Mouse (Mus musculus) left cerebral cortex, postnatal 14 days (tissue): ENCODE results near the gene Kifc3. TPM values are rescaled to one million over a fixed set of nuclear protein-coding genes. Genes with fewer than 3 reads are reported as not detected.

Source experiments
- DNase-seq, 2 experiments: peaks; one replicate each; pipeline ENCODE4 v3.0.0; 2021 to 2022; ENCODE audit warnings: low spot score in 2 of 2, mixed read lengths in 1 of 2
- intact Hi-C: fragments of 180-260 bp; cut with DNase I; formaldehyde crosslinking; loops from one replicate; pipeline ENCODE4 v1.15.1; 2025
- total RNA-seq, 2 experiments: library from RNA; stranded (reverse); gene quantifications; 2 replicates each; pipeline ENCODE4 v1.2.3; 2021

The Kifc3 gene
- total RNA-seq, 2 experiments from 2014 or later, result 52.9 to 60.3 TPM

DNA sequence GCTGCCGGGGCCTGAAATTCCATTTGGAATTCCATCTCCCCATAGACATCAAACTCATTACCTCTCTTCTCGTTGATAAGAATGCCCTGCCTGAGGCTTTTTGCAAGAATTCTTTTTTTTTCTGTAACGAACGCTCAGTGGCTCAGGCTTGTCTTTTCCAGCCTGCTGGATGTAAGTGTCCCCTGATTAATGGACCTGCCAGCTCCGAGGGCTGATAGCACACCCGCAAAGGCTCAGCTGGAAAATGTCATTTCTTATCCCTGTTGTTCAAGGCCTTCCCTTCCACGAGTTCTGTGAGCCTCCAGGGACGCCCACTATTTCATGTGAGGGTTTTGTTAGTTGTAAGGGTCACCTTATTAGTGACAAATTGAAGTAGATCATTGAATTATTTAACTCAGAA is 3.3 kb upstream of the Kifc3 start:
- DNase-seq, result no peak
- intact Hi-C loops, result loop anchor here (10.0 kb wide), 3 partner anchors 71 to 261 kb away; no protein-coding TSS in a partner anchor

DNA sequence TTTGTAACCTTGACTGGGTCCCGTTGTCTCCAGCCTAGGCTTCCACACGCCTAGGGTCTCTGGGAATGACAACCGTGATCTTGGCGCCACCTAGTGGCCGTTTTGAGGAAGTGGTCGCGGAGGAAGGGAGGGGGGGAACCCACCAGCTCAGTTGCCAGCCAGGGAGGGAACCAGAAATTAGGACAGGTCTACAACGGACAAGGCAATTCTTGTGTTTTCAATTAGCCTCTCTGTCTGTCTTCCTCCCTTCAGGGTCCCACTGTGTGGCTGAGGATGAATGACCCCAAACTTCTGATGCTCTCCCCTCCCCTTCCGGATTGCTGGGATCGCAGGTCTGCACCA is 1.4 kb upstream of the Kifc3 start:
- intact Hi-C loops, result loop anchor here (5.0 to 10.0 kb wide), 4 partner anchors 69 to 259 kb away; no protein-coding TSS in a partner anchor
- peak; percentile 60 to 79 for DNase-seq

DNA sequence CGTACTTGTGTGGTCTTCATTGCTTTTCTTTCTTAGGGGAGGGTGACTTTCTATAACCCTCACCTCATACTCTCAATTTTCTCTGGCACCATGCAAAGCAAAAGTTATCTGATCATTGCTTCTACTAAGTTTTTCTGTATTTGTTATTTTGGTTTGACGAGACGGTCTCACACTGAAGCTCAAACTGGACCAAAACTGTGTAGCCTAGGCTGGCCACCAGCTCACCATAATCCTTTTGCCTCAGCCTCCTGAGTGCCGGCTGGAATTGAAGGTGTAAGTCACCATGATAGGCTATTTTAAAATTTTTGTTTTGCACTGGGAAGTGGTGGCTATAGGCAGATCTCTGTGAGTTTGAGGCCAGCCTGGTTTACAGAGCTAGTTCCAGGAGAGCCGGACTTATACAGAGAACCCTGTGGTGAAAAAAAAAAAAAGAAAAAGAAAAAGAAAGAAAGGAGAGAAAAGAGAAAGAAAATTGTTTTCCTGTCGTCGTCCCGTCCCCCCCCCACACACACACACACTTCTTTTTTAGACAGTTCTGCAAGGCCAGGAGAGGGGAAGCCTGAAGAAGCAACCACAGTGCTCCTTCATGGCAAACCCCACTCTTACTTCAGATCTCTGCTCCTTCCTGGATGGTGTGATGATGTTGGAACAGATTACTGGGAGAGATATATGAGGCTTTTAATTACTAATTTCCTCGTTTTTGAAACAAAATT is 870 bp upstream of the Kifc3 start:
- no peak for DNase-seq
- intact Hi-C loops, result loop anchor here (5.0 to 10.0 kb wide), 4 partner anchors 69 to 259 kb away; no protein-coding TSS in a partner anchor

DNA sequence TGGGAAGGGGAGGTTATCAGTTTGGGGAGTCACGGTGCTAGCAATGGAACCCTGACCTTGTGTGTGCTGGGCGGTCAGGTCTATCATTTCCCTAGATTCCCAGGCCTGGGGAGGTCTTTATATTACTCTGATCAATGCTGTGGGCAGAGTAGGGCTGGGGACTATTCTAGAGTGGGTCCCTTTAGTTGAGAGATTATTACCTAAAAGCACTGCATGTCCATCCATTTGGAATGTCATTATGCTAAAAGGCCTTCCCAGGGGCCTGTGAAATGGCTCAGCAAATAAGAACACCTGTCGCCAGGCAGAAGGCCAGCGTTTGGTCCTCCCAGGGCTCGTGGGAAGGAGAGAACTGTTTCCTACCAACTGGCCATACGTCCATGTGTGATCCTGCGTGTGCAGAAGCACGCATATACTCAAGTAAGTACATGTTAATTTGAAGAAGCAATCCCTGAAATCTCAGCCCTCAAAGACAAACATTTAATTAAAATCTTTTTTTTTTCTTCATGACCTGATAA is 499 bp downstream of the Kifc3 start:
- intact Hi-C loops, result loop anchor here (5.0 to 10.0 kb wide), 4 partner anchors 67 to 257 kb away; no protein-coding TSS in a partner anchor
- DNase-seq, result no peak

DNA sequence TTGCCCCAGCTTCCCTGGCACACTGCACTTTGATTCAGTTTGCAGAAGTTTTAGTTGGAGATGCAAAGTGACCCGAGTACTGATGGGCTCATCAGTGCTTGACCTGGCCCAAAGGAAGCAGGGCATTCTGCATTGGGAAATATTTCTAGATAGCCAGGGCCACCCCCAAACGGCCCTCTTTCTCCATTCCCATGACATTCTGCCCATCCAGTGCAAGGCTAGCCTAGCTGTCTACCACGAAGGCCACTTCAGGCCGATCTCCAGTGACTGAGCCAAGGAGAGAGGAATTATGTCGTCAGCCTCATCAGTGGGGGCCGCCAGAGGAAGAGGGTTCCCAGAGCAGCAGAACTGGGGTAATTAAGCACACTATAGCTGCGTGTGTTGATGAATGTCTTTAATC is 1.1 kb downstream of the Kifc3 start:
- DNase-seq, result no peak
- intact Hi-C loops, result loop anchor here (5.0 to 10.0 kb wide), 4 partner anchors 67 to 257 kb away; no protein-coding TSS in a partner anchor

DNA sequence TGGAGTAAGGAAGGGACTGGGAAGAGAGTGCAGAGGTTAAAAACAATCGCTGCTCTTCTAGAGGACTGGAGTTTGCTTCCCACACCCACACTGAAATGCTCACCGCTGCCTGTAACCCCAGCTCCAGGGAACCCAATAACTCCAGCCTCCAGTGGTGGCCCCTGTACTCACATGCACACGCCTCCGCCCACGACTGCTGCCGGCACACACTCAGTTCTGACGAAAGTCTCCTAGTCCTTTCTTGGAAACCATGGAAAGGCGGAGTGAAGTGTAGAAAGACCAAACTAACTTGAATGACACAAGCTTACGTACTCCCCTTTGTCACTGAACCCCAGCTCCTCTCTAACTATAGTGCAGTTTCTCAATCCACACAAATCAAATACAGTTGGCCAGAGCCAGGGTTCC is 2.6 kb downstream of the Kifc3 start:
- DNase-seq, result no peak
- intact Hi-C loops, result loop anchor here (5.0 to 10.0 kb wide), 4 partner anchors 65 to 255 kb away; no protein-coding TSS in a partner anchor

DNA sequence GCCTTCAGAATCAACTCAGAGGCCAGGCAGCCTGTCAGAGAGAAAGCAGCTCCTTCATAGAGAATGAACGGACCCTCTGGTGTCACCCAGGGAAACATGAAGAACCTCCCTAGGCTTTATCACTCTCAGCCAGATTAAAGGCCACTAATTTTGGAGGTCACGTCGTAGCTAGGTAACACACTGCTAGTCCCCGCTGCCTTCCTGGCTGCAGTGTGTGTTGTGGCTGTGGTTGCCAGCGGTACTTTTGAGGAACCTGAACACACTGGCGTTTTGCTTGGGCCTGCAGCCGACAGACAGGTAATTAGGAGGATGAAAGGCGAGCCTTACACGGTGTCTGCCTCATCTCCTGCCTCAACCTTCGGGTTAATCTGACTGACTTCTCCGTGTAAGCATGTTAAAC is 6.9 kb downstream of the Kifc3 start:
- intact Hi-C loops, result no loop called here
- no peak for DNase-seq

DNA sequence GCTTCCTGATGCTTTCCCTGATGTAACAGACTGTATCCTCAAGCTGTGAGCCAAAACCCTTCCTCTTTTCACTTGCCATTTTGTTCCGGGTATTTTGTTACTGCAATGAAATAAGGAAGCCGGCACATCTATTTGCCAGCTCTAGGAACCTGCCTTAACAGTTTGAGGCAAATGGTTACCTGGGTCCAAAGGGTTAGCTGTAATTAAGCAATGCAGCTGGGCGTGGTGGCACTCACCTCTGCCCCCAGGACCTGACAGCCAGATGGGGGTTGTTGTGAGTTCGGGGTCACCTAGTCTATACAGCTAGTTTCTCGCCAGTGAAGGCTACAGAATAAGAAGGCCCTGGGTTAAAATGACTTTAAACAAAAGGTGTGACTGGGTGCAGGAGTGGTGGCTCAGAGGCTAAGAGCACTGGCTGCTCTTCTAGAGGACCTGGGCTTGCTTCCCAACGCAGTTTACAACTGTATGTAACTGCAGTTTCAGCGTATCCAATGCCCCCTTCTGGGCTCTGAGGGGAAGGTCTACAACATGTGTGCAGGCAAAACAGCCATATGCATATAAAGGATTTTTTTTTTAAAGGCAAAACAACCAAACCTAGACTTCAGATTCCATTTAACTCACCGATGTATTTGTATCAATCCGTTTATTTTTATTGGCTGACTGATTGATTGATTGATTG is 11.0 kb downstream of the Kifc3 start:
- intact Hi-C loops, result no loop called here
- DNase-seq, result no peak

DNA sequence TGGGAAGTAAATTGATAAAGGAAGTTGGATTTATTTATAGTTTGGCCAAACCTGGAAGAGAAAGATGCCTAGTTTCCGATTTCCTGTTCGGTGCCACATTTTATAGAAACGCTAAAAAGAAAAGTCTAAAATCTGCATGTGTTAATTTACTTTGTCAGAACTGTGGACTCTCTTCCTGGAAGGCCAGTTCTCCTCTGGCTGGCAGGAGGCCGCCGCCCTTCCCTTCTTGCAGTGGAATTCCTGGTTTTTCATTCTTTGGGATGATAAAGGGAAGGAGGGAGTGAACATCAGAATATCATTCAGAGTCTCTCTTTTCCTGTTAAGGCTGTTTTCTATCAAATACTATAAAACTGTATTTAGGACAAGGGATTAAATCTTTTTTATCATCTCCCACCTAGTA is 15.0 kb downstream of the Kifc3 start:
- DNase-seq, result no peak
- intact Hi-C loops, result no loop called here

DNA sequence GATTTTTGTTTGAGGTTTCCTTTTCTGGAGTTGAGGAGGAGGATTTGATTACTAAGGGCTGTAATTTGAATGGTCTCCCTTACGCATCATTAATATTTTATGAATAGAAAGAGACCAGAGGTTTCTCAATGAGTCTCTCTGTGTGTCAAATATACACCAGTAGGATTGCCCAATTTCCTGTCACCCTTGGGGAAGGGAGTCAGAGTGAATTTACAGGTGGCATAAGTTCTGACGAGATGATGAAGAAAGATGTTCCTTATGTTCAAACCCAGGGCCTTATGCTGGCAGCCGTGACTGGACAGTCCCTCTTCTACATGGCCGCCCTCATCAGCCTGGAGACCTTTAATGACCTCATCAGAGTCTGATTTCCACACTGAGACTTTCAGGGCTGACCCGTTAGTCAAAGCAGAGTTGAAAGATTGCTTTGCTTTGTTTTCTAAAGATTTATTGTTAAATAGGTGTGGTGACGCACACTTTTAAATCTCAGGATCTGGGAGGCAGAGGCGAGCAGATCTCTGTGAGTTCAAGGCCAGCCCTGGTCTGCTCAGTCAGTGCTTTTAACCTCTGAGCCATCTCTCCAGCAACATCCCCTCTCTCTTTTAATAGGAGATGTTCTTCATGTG is 16.6 kb downstream of the Kifc3 start:
- intact Hi-C loops, result no loop called here

DNA sequence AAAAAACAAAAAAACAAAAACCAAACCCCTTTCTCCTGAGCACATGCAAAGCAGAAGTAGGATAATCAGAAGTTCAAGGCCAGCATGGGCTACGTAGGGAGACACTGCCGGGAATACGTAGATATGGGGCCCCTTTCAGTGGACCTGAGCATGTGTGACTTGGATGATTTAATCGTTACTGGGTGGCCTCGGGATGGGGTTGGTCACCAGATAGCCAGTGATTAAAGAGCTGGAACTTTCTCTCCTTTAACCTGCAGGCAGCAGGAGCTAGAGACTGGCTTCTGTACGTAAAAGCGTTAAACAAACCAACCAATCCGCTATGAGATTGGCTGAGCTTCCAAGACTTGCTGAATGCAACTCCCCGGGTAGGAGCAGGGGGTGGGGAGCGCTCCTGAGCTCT is 17.5 kb downstream of the Kifc3 start:
- no peak for DNase-seq
- intact Hi-C loops, result no loop called here

More for the DNA sequence above, 16.6 kb downstream of the Kifc3 start:
- no peak for DNase-seq

DNA sequence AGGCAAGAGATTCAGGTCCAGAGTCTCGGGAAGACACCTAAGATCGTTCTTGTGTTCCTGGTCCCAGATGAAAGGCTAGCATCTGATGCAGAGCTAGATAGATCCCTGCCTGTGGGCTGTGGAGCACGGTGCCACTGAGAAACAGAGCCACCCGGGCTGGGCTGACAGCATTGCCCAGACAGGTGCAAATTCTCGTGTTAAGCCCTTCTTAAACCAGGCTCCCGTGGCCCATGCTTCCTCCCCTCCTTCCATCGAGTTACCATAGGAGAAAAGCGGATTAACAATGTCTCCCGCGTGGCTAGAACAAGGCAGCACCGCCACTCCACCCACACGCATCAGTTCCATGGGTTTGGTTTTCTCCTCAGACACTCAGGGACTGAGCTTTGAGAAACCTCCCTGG is 18.4 kb downstream of the Kifc3 start:
- intact Hi-C loops, result no loop called here
- DNase-seq, result no peak

DNA sequence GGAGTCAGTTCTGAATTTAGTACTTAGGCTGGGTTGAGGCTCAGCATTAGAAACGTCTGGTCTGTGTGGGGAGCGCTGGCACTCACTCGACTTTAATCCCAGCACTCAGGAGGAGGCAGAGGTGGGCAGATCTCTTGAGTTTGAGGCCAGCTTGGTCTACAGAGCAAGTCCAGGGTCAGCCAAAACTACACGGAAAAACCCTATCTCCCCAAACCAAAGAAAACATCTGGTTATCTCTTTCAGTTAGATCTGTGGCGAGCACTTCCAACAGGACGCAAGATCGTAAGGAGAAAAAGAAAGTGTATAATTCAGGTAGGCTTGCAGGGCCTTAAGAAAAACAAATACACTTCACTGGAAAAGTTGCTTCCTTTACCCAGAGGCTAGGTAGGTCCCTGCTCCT is 20.8 kb downstream of the Kifc3 start:
- intact Hi-C loops, result no loop called here
- no peak for DNase-seq

DNA sequence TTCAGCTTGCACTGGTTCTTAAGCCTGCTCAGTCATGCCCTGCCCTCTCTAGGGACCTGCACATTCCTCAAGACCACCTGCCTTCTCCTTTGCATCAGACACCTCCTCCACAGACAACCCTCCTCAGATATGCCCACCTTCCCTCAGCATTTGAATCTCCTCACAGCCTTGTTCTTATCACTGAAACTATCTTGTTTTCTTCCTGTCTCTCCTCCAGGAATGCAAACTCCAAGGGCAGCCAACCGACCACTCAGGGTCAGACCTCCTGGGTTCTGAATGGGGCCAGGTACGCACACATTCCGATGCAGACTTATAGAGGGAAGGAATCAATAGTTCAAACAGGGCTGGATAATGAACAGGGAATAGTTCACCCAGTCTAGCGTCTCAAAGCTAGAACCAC is 24.4 kb downstream of the Kifc3 start:
- no peak for DNase-seq
- intact Hi-C loops, result no loop called here

DNA sequence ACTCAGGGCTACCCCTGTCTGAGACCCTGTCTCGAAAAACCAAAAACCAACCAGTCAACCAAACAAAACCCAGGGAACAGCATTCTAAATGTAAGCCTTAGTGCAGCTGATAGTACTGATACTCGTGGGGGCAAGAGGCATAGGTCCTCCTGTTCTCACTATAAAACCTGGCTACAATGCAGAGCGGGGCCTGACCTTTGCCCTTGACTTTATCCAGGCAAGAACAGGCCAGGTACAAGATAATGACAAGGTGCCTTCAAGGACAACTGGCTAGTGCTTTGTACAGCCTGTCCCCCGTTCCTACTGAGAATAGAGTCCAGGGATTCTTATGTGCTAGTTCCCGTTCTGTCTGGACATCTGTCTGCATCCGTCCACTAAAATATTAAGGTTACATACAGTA is 25.6 kb downstream of the Kifc3 start:
- no peak for DNase-seq
- intact Hi-C loops, result no loop called here

DNA sequence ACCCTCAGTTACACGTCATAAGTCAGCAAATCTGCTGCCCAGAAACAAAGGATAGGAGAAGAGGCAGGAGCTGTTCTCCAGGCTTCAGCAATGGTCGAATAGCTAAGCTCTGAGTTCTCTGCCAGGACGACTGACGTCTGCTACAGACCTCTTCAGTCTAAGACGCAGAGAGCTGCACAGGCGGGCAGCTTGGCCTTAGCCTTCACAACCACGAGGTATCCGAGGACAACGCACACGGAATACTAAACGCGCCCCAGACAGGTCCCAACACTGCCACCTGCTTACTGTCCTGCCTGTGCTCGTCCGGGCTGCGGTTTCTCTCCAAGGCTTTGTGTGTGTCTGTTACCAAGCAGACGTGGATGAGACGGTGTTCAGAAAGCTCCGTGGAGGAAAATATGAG is 26.8 kb downstream of the Kifc3 start:
- DNase-seq, result peak; percentile 29 to 55
- intact Hi-C loops, result no loop called here

DNA sequence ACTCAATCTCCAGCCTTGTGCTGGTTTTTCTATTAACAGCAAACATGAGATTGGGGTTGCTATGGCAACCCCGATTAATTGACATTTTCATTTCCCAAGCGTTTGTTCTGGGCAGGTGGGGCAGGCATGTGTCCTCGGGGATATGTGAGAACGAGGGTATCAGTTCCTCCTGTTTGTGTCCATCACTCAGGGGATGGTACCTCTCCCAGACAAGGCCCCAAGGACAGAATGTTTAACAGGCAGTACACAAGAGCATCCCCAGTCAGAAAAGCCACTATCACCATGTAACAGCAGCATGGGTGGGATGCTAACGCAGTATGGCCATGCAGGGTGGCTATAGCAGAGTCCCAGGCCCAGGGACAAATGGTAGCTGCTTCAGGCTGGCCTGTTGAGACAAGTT is 27.3 kb downstream of the Kifc3 start:
- intact Hi-C loops, result no loop called here
- peak; percentile 13 to 44 for DNase-seq

DNA sequence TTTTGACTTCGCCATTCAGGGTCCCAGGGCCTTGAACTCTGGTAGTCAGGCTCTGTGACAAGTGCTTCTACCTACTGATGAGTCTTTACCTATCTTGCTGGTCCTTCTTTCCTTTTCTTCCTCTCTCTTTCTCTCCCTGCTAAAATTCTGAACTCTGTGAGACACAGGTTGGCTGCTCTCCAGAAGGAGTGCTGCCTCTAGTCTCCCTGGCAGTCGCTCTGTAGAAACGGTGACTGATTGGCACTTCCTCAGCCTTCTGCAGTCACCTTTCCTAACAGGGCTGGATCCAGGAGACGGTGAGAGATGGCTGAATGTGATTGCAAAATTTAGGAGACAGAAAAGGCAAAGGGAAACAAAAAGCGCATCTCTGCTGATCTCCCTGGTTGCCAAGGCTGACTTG is 30.2 kb downstream of the Kifc3 start:
- no peak for DNase-seq
- intact Hi-C loops, result no loop called here

DNA sequence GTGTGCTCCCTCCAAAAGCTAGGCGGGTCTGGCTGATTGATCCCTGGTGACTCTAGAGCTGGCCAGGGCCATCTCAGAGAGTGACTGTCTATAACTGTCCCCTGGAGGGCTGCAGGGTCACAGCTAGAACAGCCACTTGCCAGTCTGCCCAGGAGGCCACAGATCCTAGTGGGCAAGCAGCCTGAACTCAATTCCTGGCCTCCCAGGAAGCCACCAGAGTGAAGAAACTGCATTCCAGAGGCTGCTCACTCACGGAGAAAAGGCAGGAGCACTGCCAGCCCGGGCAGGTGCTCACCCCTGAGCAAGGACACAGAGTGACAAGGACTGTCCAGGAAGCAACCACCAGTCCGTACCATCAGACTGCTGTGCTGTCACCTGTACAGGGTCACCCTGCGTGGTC is 34.9 kb downstream of the Kifc3 start:
- intact Hi-C loops, result no loop called here
- DNase-seq, result no peak

DNA sequence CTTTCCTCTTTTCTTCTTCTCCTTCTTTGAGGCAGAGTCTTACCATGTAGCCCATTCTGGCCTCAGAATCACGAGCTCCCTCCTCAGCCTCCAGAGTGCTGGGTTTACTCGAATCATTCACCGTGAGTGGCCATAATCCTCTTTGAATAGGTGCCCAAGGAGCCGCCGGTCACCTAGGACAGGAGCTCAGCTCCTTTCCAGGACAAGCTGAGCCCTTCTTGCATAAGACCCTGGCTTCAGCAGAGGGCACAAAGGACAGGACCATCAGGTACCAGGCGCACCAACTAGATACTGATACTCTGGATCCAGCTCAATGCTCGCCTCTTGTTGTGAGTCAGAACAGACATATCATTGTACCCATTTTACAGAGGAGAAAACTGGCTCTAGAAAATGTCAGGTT is 36.2 kb downstream of the Kifc3 start:
- intact Hi-C loops, result no loop called here
- DNase-seq, result no peak
